Mouse (Mus musculus) embryonic facial prominence, embryonic 10.5 days (tissue): ENCODE results near the gene Washc3. TPM values are rescaled to one million over a fixed set of nuclear protein-coding genes. Genes with fewer than 3 reads are reported as not detected.
A peak's percentile ranks its signal among the peaks of the same experiment; 100 is the strongest.

Experiments used
- DNase-seq: peaks from one replicate; pipeline ENCODE4 v3.0.0-alpha.2; 2017; ENCODE audit warnings: low spot score
- H3K27ac ChIP-seq: fragments of 300-500 bp; sonication (generic); replicated peaks from 2 replicates; pipeline ENCODE4 v1.5.1; 2016; ENCODE audit warnings: mild to moderate bottlenecking
- H3K27me3 ChIP-seq: fragments of 300-500 bp; sonication (generic); replicated peaks from 2 replicates; pipeline ENCODE4 v1.6.1; 2016; ENCODE audit warnings: low read depth, mild to moderate bottlenecking; ENCODE audit not compliant: poor library complexity, severe bottlenecking
- H3K36me3 ChIP-seq: fragments of 300-500 bp; sonication (generic); replicated peaks from 2 replicates; pipeline ENCODE4 v1.6.1; 2016; ENCODE audit warnings: mild to moderate bottlenecking, moderate library complexity
- H3K4me1 ChIP-seq: fragments of 300-500 bp; sonication (generic); 2 replicates; pipeline ENCODE4 v1.6.1; 2016
- H3K4me3 ChIP-seq: fragments of 300-500 bp; sonication (generic); 2 replicates; pipeline ENCODE4 v1.5.1; 2016; ENCODE audit warnings: mild to moderate bottlenecking, moderate library complexity
- H3K9me3 ChIP-seq: fragments of 300-500 bp; sonication (generic); 2 replicates; pipeline ENCODE4 v1.6.1; 2016; ENCODE audit warnings: mild to moderate bottlenecking
- WGBS: fragments of 180-500 bp; shearing (Covaris S2); methylation state at CpG from one replicate; pipeline ENCODE4 v1.1.7; 2016; 5-methylcytosine and 5-hydroxymethylcytosine counted together
- polyA plus RNA-seq: library from polyadenylated mRNA; unstranded; fragments of >200 nt; fragmentation: Nextera tagmentation; extraction: Ambion mirVana; gene quantifications from 2 replicates; pipeline ENCODE4 v1.2.1, GENCODE M21; 2016

The Washc3 gene
- 49.3 and 50.9 TPM in 2 replicates for polyA plus RNA-seq

- Histone ChIP-seq H3K36me3 (peaks cover 12% of the 10 kb centered on the region), H3K4me1 (peaks cover 9% of the 10 kb centered on the region), H3K27me3 (no peaks in the 10 kb centered on the region), H3K9me3 (no peaks in the 10 kb centered on the region), H3K4me3 (peak within 1 kb of the TSS; percentile 74), H3K27ac (peak within 1 kb of the TSS; percentile 93)
- 3% methylated on average over 23 of the region's 23 CpGs for WGBS
- peak; percentile 94 for DNase-seq
Measured at GRCm38 (mm10) chr10:88200951-88201638, at the start of gene Washc3. Gene Washc3, plus strand, starts transcription at chr10:88201093.

GRCm38 (mm10) chr10:88151658-88152057, 49.2 kb upstream of the Washc3 start:
- DNase-seq, result no peak
- Histone ChIP-seq H3K9me3 (no peaks in the 10 kb centered on the region), H3K27ac (no peak overlapping the region), H3K4me3 (no peak overlapping the region), H3K36me3 (peaks cover 72% of the 10 kb centered on the region), H3K4me1 (peaks cover 6% of the 10 kb centered on the region), H3K27me3 (no peaks in the 10 kb centered on the region)
- WGBS, result 73% methylated on average over 6 of the region's 6 CpGs

- Histone ChIP-seq H3K4me3 (no peak overlapping the region), H3K36me3 (peaks cover 88% of the 10 kb centered on the region), H3K27ac (no peak overlapping the region), H3K9me3 (peaks cover 3% of the 10 kb centered on the region; the same call in 1 of the 2 replicates), H3K27me3 (no peaks in the 10 kb centered on the region), H3K4me1 (no peaks in the 10 kb centered on the region)
- no peak for DNase-seq
- 91% methylated on average over 2 of the region's 2 CpGs for WGBS
Measured at GRCm38 (mm10) chr10:88162096-88162495, 38.8 kb upstream of the Washc3 start.

GRCm38 (mm10) chr10:88162676-88163075, 38.2 kb upstream of the Washc3 start:
- no peak for DNase-seq
- 94% methylated on average over 5 of the region's 5 CpGs for WGBS
- Histone ChIP-seq H3K27ac (no peak overlapping the region), H3K27me3 (no peaks in the 10 kb centered on the region), H3K4me3 (no peak overlapping the region), H3K36me3 (peaks cover 87% of the 10 kb centered on the region), H3K4me1 (no peaks in the 10 kb centered on the region), H3K9me3 (peaks cover 3% of the 10 kb centered on the region; the same call in 1 of the 2 replicates)

GRCm38 (mm10) chr10:88166158-88166557, 34.7 kb upstream of the Washc3 start:
- no peak for DNase-seq
- Histone ChIP-seq H3K4me1 (no peaks in the 10 kb centered on the region), H3K9me3 (peaks cover 3% of the 10 kb centered on the region; the same call in 1 of the 2 replicates), H3K27me3 (no peaks in the 10 kb centered on the region), H3K4me3 (no peak overlapping the region), H3K36me3 (peaks cover 58% of the 10 kb centered on the region), H3K27ac (no peak overlapping the region)
- WGBS, result 95% methylated on average over 3 of the region's 3 CpGs

GRCm38 (mm10) chr10:88167438-88168077, 33.3 kb upstream of the Washc3 start:
- Histone ChIP-seq H3K4me1 (no peaks in the 10 kb centered on the region), H3K27me3 (no peaks in the 10 kb centered on the region), H3K27ac (no peak overlapping the region), H3K36me3 (peaks cover 52% of the 10 kb centered on the region), H3K4me3 (no peak overlapping the region), H3K9me3 (peaks cover 3% of the 10 kb centered on the region; the same call in 1 of the 2 replicates)
- no peak for DNase-seq
- 87% methylated on average over 7 of the region's 7 CpGs for WGBS

GRCm38 (mm10) chr10:88200541-88200940, 352 bp upstream of the Washc3 start:
- Histone ChIP-seq H3K27ac (peak overlapping the region; percentile 93), H3K9me3 (no peaks in the 10 kb centered on the region), H3K27me3 (no peaks in the 10 kb centered on the region), H3K4me3 (peak overlapping the region; percentile 74), H3K36me3 (peaks cover 8% of the 10 kb centered on the region), H3K4me1 (peaks cover 9% of the 10 kb centered on the region)
- no peak for DNase-seq
- WGBS, result 20% methylated on average over 4 of the region's 4 CpGs

GRCm38 (mm10) chr10:88201650-88202049, 757 bp downstream of the Washc3 start:
- no peak for DNase-seq
- peaks cover 9% of the 10 kb centered on the region for H3K4me1 ChIP-seq
- peak overlapping the region; percentile 93 for H3K27ac ChIP-seq
- 80% methylated on average over 13 of the region's 13 CpGs for WGBS
- no peaks in the 10 kb centered on the region for H3K27me3 ChIP-seq
- peak overlapping the region; percentile 74 for H3K4me3 ChIP-seq
- H3K9me3 ChIP-seq, result no peaks in the 10 kb centered on the region
- H3K36me3 ChIP-seq, result peaks cover 14% of the 10 kb centered on the region

- H3K36me3 ChIP-seq, result peaks cover 14% of the 10 kb centered on the region
- H3K4me1 ChIP-seq, result peaks cover 9% of the 10 kb centered on the region
- no peak overlapping the region for H3K4me3 ChIP-seq
- H3K27ac ChIP-seq, result no peak overlapping the region
- H3K9me3 ChIP-seq, result no peaks in the 10 kb centered on the region
- no peaks in the 10 kb centered on the region for H3K27me3 ChIP-seq
- WGBS, result 92% methylated on average over 8 of the region's 8 CpGs
- DNase-seq, result no peak
Measured at GRCm38 (mm10) chr10:88202581-88202980, 1.7 kb downstream of the Washc3 start.

GRCm38 (mm10) chr10:88203236-88203635, 2.3 kb downstream of the Washc3 start:
- WGBS, result 90% methylated on average over 6 of the region's 6 CpGs
- H3K9me3 ChIP-seq, result no peaks in the 10 kb centered on the region
- H3K36me3 ChIP-seq, result peaks cover 14% of the 10 kb centered on the region
- H3K4me3 ChIP-seq, result no peak overlapping the region
- no peak for DNase-seq
- H3K27me3 ChIP-seq, result no peaks in the 10 kb centered on the region
- peaks cover 9% of the 10 kb centered on the region for H3K4me1 ChIP-seq
- no peak overlapping the region for H3K27ac ChIP-seq

GRCm38 (mm10) chr10:88212644-88213043, 11.8 kb downstream of the Washc3 start:
- peaks cover 16% of the 10 kb centered on the region for H3K36me3 ChIP-seq

GRCm38 (mm10) chr10:88214800-88215514, 14.1 kb downstream of the Washc3 start:
- H3K9me3 ChIP-seq, result no peaks in the 10 kb centered on the region
- no peak overlapping the region for H3K4me3 ChIP-seq
- WGBS, result 94% methylated on average over 20 of the region's 20 CpGs
- no peaks in the 10 kb centered on the region for H3K27me3 ChIP-seq
- DNase-seq, result no peak
- H3K4me1 ChIP-seq, result no peaks in the 10 kb centered on the region
- H3K36me3 ChIP-seq, result peaks cover 21% of the 10 kb centered on the region
- no peak overlapping the region for H3K27ac ChIP-seq

More at GRCm38 (mm10) chr10:88212644-88213043, 11.8 kb downstream of the Washc3 start:
- Histone ChIP-seq H3K27ac (no peak overlapping the region), H3K9me3 (no peaks in the 10 kb centered on the region), H3K4me3 (no peak overlapping the region), H3K27me3 (no peaks in the 10 kb centered on the region), H3K4me1 (no peaks in the 10 kb centered on the region)
- WGBS, result 87% methylated on average over 5 of the region's 5 CpGs
- no peak for DNase-seq
